Mouse (Mus musculus) stomach, embryonic 16.5 days (tissue): ENCODE data around the gene Rps6kc1. TPM values are rescaled to one million over a fixed set of nuclear protein-coding genes. Genes with fewer than 3 reads are reported as not detected.
"Not testable (repeated sequence)": the region's sequence is repeated elsewhere in the genome, so short reads cannot be mapped to it uniquely, and the experiment has no call there.

Source experiments
- ATAC-seq: fragments of 200-750 bp; cut with Nextera tagmentation; 2 replicates; pipeline ENCODE4 v1.8.0; 2017; ENCODE audit warnings: moderate number of reproducible peaks, moderate TSS enrichment; ENCODE audit not compliant: insufficient read depth, low FRiP score
- H3K27ac ChIP-seq: fragments of 300-500 bp; sonication (generic); 2 replicates; pipeline ENCODE4 v1.5.1; 2014; ENCODE audit warnings: low read length
- H3K27me3 ChIP-seq: fragments of 300-500 bp; sonication (generic); 2 replicates; pipeline ENCODE4 v1.6.1; 2014; ENCODE audit warnings: low read length, control low read depth, mixed read lengths; ENCODE audit not compliant: control insufficient read depth, insufficient read depth
- H3K36me3 ChIP-seq: fragments of 300-500 bp; sonication (generic); 2 replicates; pipeline ENCODE4 v1.6.1; 2014; ENCODE audit warnings: low read length; ENCODE audit not compliant: control insufficient read depth, insufficient read depth
- H3K4me1 ChIP-seq: fragments of 300-500 bp; sonication (generic); 2 replicates; pipeline ENCODE4 v1.6.1; 2014; ENCODE audit warnings: low read length, control low read depth, mixed read lengths; ENCODE audit not compliant: control insufficient read depth, insufficient read depth
- H3K4me2 ChIP-seq: fragments of 300-500 bp; sonication (generic); 2 replicates; pipeline ENCODE4 v1.6.1; 2014; ENCODE audit warnings: low read depth, low read length, mixed read lengths
- H3K4me3 ChIP-seq: fragments of 300-500 bp; sonication (generic); replicated peaks from 2 replicates; pipeline ENCODE4 v1.5.1; 2014; ENCODE audit warnings: mild to moderate bottlenecking, low read length
- H3K9ac ChIP-seq: fragments of 300-500 bp; sonication (generic); 2 replicates; pipeline ENCODE4 v1.6.1; 2014; ENCODE audit warnings: low read length
- H3K9me3 ChIP-seq: fragments of 300-500 bp; sonication (generic); replicated peaks from 2 replicates; pipeline ENCODE4 v1.6.1; 2016; ENCODE audit warnings: low read length, control low read depth; ENCODE audit not compliant: control insufficient read depth
- WGBS: fragments of 180-500 bp; shearing (Covaris S2); extraction: QIAGEN DNeasy Blood & Tissue Kit; methylation state at CpG from one replicate; pipeline ENCODE4 v1.1.7; 2014; 5-methylcytosine and 5-hydroxymethylcytosine counted together
- polyA plus RNA-seq: library from polyadenylated mRNA; unstranded; fragments of >200 nt; fragmentation: Nextera tagmentation; extraction: Ambion mirVana; gene quantifications from 2 replicates; pipeline ENCODE4 v1.2.1, GENCODE M21; 2015

Gene Rps6kc1
- polyA plus RNA-seq, 1 experiment from 2014 or later: 12.6 TPM

DNA sequence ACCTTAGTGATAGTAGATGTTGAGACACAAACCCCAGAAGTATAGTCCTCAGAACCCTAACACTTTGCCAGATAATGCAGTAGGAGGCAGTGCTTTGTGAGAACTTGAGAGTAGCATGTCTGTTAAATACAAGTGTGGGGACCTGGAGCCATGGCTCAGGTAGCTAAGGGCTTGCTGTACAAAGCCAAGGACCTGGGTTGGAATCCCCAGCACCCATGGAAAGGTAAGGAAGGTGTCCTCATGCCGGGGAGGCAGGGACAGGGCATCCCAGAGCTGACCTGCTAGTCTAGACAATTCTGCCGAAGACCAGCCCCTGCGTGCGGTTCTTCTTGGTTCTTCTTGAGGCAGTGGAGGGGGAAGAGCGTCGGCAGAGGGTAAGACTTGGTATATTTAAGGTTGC lies 18.6 kb upstream of the Rps6kc1 start:
- Histone ChIP-seq H3K27ac (no peak overlapping the region), H3K27me3 (no peaks in the 10 kb centered on the region), H3K9me3 (no peaks in the 10 kb centered on the region), H3K4me1 (peaks cover 11% of the 10 kb centered on the region), H3K9ac (0 out of 2 replicates have a peak overlapping the region, but pooled peaks have one; percentile 32), H3K36me3 (peaks cover 9% of the 10 kb centered on the region; the same call in 1 of the 2 replicates), H3K4me2 (0 out of 2 replicates have a peak overlapping the region, but pooled peaks have one; percentile 9), H3K4me3 (no peak overlapping the region)
- WGBS: 58% methylated on average over 6 of the region's 6 CpGs
- no peak for ATAC-seq

DNA sequence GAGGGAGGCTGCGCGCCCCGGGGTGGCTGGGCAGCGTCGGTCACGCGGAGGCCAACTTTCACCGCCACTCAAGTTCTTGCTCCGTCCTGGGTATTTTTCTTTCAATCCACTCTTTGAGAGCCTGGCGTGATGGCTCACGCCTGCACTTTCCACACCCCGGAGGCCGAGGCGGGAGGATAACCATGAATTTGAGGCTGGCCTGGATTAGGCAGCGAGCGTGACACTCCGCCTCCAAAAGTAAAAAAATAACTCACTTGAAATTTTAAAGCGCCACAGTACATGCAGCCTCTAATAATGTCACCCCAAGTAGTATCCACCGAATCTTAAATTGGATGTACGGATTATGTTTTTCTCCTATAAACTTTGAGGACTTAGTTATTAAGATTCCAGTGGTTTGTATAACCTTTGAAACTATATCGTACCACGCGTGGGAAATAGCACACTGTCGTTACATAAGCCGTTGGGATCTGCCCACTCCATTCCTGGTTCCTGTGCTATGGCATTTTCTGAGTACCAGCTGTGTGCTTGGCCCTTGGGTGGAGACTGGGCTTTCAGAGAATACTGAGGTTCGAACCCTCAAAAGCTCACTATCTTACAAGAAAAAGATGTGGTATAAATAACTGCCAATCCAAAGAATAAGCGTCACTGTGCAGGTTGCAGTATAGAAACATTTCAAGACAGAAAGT lies 17.6 kb upstream of the Rps6kc1 start:
- 4% methylated on average over 27 of the region's 27 CpGs for WGBS
- Histone ChIP-seq H3K9me3 (no peaks in the 10 kb centered on the region), H3K27ac (peak overlapping the region; percentile 100), H3K4me1 (peaks cover 11% of the 10 kb centered on the region), H3K4me3 (peak overlapping the region; percentile 79), H3K4me2 (peak overlapping the region; percentile 60), H3K36me3 (no peaks in the 10 kb centered on the region), H3K27me3 (no peaks in the 10 kb centered on the region), H3K9ac (peak overlapping the region; percentile 84)
- no peak for ATAC-seq

DNA sequence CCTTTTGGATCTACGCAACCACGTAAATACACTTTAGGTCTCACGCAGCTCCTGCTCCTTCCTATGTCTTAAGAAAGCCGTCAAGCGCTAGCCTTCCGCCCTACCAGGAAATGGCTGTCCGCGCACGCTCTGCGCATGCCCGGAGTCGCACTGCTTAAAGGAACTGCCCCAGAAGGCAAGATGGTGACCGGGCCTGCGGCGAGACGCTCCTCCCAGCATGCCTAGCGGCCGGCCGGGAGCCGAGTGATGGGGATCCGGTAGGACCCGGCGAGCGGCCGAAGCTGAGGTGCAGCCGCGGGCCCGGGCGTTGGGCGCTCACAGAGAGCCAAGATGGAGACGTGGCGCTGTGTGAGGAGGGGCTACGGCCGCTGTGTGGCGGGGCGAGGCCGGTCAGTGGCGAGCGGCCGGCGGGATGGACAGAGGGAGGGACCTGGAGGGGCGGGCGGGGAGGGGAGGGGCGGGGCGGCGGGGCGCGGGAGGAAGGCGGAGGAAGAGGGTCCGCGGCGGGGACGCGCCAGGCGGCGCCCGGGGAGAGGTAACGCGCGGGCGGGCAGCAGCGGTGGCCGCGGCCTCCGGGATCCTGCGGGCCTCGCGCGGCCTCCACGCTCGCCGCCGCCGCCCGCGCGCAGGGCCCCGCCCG lies 16.9 kb upstream of the Rps6kc1 start:
- H3K27ac ChIP-seq: peak overlapping the region; percentile 100

DNA sequence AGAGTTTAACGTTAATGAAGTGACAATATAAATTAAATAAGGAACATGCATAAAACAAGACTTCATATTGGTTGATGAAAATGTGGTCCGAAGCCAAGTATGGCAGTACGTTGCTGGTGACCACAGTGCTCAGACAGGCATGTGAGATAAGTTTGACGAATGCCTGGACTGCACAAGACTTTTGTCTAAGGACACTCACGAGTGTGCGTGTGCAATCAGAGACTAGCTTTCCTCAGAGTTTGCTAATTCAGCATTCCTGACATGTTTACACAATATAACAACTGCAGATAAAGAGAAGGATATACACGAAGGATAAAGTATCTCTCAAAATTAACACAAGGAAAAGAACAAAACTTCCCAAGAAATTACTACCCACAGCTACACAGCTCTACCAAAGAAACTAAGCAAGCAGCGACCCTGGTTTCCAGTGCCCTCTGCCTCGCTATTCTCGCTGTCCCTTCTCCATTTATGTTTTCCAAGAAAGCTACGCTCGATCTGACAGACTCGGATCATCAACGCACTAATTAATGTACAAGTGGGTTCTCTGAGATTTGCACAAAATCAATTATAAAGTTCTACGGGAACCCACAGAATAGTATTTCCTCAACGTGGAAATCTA lies 16.3 kb upstream of the Rps6kc1 start:
- peak overlapping the region; percentile 66 for H3K4me2 ChIP-seq
- H3K36me3 ChIP-seq: no peaks in the 10 kb centered on the region
- peak overlapping the region; percentile 84 for H3K9ac ChIP-seq
- no peaks in the 10 kb centered on the region for H3K9me3 ChIP-seq
- H3K4me1 ChIP-seq: peaks cover 11% of the 10 kb centered on the region
- peak overlapping the region; percentile 100 for H3K27ac ChIP-seq
- H3K27me3 ChIP-seq: no peaks in the 10 kb centered on the region
- 9% methylated on average over 16 of the region's 16 CpGs for WGBS
- H3K4me3 ChIP-seq: peak overlapping the region; percentile 79
- peak; percentile 1; the same call in 1 of the 2 replicates for ATAC-seq

More for the DNA sequence above, 16.9 kb upstream of the Rps6kc1 start:
- 0% methylated on average over 65 of the region's 79 CpGs for WGBS
- H3K27me3 ChIP-seq: no peaks in the 10 kb centered on the region
- H3K4me2 ChIP-seq: peak overlapping the region; percentile 66
- H3K9ac ChIP-seq: peak overlapping the region; percentile 84
- H3K36me3 ChIP-seq: no peaks in the 10 kb centered on the region
- peaks cover 11% of the 10 kb centered on the region for H3K4me1 ChIP-seq
- peak; percentile 98 for ATAC-seq
- no peaks in the 10 kb centered on the region for H3K9me3 ChIP-seq
- peak overlapping the region; percentile 79 for H3K4me3 ChIP-seq

DNA sequence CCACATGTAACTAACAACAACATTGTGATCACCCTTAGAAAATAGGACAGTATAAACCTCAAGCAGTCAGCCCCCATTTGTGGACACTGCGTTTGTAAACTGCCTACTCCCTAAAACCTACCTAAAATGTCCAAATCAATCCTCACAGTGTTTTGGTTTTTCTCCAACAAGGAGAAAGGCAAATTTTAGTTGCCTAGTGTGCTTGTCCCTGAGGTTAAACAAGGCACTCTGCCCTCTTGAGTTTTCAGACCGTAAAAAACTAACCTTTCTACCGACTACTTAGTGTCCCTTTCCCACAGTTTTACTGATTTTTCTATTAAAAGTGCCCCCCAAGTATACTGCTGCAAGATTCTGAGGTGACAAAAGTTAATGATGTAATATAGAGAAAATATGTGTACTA lies 15.7 kb upstream of the Rps6kc1 start:
- Histone ChIP-seq H3K9me3 (no peaks in the 10 kb centered on the region), H3K36me3 (no peaks in the 10 kb centered on the region), H3K4me1 (peaks cover 11% of the 10 kb centered on the region), H3K4me2 (peak overlapping the region; percentile 66), H3K27ac (no peak overlapping the region), H3K27me3 (no peaks in the 10 kb centered on the region), H3K4me3 (no peak overlapping the region), H3K9ac (no peak overlapping the region)
- WGBS: 86% methylated on average over 3 of the region's 3 CpGs
- no peak for ATAC-seq

DNA sequence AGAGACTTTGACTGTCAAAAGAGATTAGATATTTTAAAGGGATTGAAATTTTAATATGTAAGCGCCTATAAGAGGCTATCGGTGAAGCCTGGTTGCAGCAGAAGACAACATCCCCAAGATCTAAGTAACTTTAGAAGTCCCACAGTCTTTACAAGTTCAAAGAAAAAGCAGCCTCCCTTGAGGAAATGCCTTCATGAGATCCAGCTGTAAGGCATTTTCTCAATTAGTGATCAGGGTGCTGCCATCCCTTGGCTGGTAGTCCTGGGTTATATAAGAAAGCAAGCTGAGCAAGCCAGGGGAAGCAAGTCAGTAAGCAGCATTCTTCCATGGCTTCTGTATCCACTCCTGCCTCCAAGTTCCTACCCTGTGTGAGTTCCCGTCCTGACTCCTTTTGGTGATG lies 13.2 kb upstream of the Rps6kc1 start, which contains the start of gene Angel2:
Gene Angel2, plus strand, starts transcription at position 301 of the 400 bp plus-strand sequence.
- not testable (repeated sequence) for H3K4me2 ChIP-seq, ATAC-seq, H3K4me3 ChIP-seq, H3K36me3 ChIP-seq, H3K9me3 ChIP-seq, H3K27ac ChIP-seq, H3K4me1 ChIP-seq, H3K9ac ChIP-seq, H3K27me3 ChIP-seq
- WGBS: 83% methylated on average over 3 of the region's 3 CpGs

DNA sequence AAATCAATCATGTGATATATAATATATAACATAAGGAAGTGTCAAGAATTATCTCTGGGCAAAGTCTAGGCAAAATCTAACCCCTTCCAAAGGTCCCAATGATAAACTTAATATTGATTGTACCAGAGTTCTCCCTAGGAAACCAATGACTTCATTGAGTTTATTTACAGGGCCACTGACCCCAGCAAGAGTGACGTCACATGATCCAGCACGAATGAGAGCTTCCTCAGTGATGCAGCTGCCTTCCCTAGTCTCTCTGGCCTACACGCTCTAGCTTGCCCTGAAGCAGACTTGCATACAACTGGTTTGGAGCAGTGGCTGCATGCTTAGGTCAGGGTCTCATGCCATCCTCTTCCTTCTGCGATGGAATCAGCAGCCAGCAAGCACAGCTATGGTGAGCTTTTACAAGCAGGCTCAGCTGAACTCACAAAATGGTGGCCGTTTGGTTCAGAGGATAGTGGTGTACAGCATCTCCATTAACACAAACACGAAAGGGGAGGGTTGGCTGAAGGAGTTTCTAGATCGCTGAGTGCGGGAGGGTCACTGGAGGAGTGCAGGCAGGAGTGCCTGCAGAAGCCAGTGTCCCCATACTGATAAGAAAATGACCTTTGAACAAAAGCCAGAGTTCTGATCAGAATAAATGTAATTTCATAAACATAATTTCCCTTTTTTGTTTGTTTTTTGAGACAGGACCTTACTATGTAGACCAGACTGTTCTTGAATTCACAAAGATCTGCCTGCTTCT lies 8.3 kb upstream of the Rps6kc1 start:
- Histone ChIP-seq H3K27ac (no peak overlapping the region), H3K9ac (no peak overlapping the region), H3K27me3 (no peaks in the 10 kb centered on the region), H3K36me3 (no peaks in the 10 kb centered on the region), H3K4me3 (no peak overlapping the region), H3K4me2 (no peak overlapping the region), H3K9me3 (no peaks in the 10 kb centered on the region), H3K4me1 (no peaks in the 10 kb centered on the region)
- WGBS: 59% methylated on average over 8 of the region's 8 CpGs
- no peak for ATAC-seq

DNA sequence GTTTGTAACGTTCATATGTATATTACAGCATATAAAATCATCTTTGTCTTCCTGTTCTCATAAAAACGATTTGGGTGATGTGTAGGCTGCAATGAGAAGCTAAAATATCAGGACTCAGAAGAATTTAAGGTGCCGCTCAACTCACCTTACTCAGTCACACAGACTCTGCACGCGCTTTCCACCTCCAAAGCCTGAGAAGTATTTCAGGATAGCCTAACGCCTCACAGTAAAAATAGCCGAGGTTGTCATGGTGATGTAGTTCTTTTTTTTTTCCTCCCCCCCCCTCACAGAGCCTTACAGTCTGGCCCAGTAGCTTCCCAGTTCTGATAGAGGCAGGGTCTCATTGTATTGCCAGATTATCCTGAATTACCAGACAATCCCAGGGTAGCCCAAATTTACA lies 7.4 kb upstream of the Rps6kc1 start:
- Histone ChIP-seq H3K9me3 (no peaks in the 10 kb centered on the region), H3K4me2 (no peak overlapping the region), H3K27me3 (no peaks in the 10 kb centered on the region), H3K27ac (no peak overlapping the region), H3K9ac (no peak overlapping the region), H3K4me1 (no peaks in the 10 kb centered on the region), H3K4me3 (no peak overlapping the region), H3K36me3 (no peaks in the 10 kb centered on the region)
- WGBS: 58% methylated on average over 7 of the region's 7 CpGs
- no peak for ATAC-seq
